Mouse (Mus musculus) heart, embryonic 11.5 days (tissue): ENCODE measurements around the gene Etfa. TPM values are rescaled to one million over a fixed set of nuclear protein-coding genes. Genes with fewer than 3 reads are reported as not detected.

ENCODE experiments used
- ATAC-seq: fragments of 200-750 bp; cut with Nextera tagmentation; replicated peaks from 2 replicates; pipeline ENCODE4 v1.8.0; 2017; ENCODE audit warnings: moderate library complexity; ENCODE audit not compliant: insufficient number of reproducible peaks, low FRiP score, low TSS enrichment
- H3K27ac ChIP-seq: fragments of 300-500 bp; sonication (generic); 2 replicates; pipeline ENCODE4 v1.5.1; 2014; ENCODE audit warnings: mild to moderate bottlenecking, low read depth, low read length
- H3K27me3 ChIP-seq: fragments of 300-500 bp; sonication (generic); 2 replicates; pipeline ENCODE4 v1.6.1; 2014; ENCODE audit warnings: mild to moderate bottlenecking, low read length, mixed read lengths; ENCODE audit not compliant: control insufficient read depth, insufficient read depth
- H3K36me3 ChIP-seq: fragments of 300-500 bp; sonication (generic); 2 replicates; pipeline ENCODE4 v1.6.1; 2014; ENCODE audit warnings: mild to moderate bottlenecking, low read length, moderate library complexity, mixed read lengths; ENCODE audit not compliant: control insufficient read depth, insufficient read depth
- H3K4me1 ChIP-seq: fragments of 300-500 bp; sonication (generic); 2 replicates; pipeline ENCODE4 v1.6.1; 2014; ENCODE audit warnings: low read length; ENCODE audit not compliant: control insufficient read depth, insufficient read depth
- H3K4me2 ChIP-seq: fragments of 300-500 bp; sonication (generic); 2 replicates; pipeline ENCODE4 v1.6.1; 2014; ENCODE audit warnings: mild to moderate bottlenecking, moderate library complexity
- H3K4me3 ChIP-seq: fragments of 300-500 bp; sonication (generic); 2 replicates; pipeline ENCODE4 v1.5.1; 2014; ENCODE audit warnings: low read depth, low read length
- H3K9ac ChIP-seq: fragments of 300-500 bp; sonication (generic); 2 replicates; pipeline ENCODE4 v1.6.1; 2014; ENCODE audit warnings: mild to moderate bottlenecking, low read depth, low read length, moderate library complexity
- H3K9me3 ChIP-seq: fragments of 300-500 bp; sonication (generic); replicated peaks from 2 replicates; pipeline ENCODE4 v1.6.1; 2016; ENCODE audit warnings: low read length; ENCODE audit not compliant: control insufficient read depth
- WGBS: fragments of 180-500 bp; shearing (Covaris S2); extraction: QIAGEN DNeasy Blood & Tissue Kit; methylation state at CpG from one replicate; pipeline ENCODE4 v1.1.7; 2014; ENCODE audit not compliant: insufficient replicate concordance; 5-methylcytosine and 5-hydroxymethylcytosine counted together
- polyA plus RNA-seq: library from polyadenylated mRNA; unstranded; fragments of >200 nt; fragmentation: Nextera tagmentation; extraction: Ambion mirVana; gene quantifications from 2 replicates; pipeline ENCODE4 v1.2.1, GENCODE M21; 2014

The Etfa gene
- polyA plus RNA-seq, 1 experiment from 2014 or later: 283 TPM

DNA sequence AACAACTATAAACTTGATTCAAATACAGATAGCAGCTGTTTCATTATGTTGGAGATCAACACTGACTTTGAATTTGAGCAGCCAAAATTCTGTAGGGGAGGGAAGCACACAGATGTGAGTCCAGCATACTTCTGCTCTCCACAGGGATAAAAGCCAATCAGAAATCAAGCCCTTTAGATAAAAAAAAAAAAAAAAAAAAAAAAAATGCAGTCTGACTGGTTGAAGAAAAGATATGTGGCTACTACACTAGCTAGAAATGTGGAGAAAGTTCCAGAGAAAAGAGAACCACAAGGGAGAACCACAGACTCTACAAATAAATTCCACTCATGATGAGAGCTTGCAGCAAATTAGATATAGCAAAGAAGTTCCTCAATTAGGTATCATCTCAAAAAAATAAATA, 33.3 kb downstream of the Etfa start:
- H3K4me2 ChIP-seq: no peak overlapping the region
- no peaks in the 10 kb centered on the region for H3K9me3 ChIP-seq
- no peaks in the 10 kb centered on the region for H3K4me1 ChIP-seq
- H3K9ac ChIP-seq: no peak overlapping the region
- H3K27me3 ChIP-seq: no peaks in the 10 kb centered on the region
- ATAC-seq: no peak
- H3K4me3 ChIP-seq: no peak overlapping the region
- no peak overlapping the region for H3K27ac ChIP-seq
- H3K36me3 ChIP-seq: 0 out of 2 replicates have a peak, but pooled peaks cover 3% of the 10 kb centered on the region

DNA sequence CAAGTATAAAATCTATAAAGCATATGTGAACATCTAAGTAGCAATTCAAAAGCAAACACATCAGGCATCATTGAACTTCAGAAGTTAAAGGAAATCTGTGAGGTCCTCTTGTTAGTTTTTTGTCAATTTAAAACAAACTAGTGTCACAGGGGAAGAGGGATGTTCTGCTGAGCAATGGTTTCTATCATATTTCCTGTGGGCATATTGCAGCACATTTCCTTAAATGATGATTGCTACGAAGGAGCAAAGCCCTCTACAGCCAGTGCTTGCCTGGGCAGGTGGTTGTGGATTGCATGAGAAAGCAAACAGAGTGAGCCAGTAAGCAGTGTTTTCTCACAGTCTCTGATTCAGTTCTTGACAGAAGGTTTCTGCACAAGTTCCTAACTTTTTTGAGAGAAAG, 36.0 kb downstream of the Etfa start:
- Histone ChIP-seq H3K4me2 (no peak overlapping the region), H3K27me3 (no peaks in the 10 kb centered on the region), H3K27ac (no peak overlapping the region), H3K36me3 (0 out of 2 replicates have a peak, but pooled peaks cover 3% of the 10 kb centered on the region), H3K4me1 (no peaks in the 10 kb centered on the region), H3K4me3 (no peak overlapping the region), H3K9ac (no peak overlapping the region), H3K9me3 (no peaks in the 10 kb centered on the region)
- ATAC-seq: no peak
- 62% methylated on average over 1 of the region's 1 CpGs for WGBS

DNA sequence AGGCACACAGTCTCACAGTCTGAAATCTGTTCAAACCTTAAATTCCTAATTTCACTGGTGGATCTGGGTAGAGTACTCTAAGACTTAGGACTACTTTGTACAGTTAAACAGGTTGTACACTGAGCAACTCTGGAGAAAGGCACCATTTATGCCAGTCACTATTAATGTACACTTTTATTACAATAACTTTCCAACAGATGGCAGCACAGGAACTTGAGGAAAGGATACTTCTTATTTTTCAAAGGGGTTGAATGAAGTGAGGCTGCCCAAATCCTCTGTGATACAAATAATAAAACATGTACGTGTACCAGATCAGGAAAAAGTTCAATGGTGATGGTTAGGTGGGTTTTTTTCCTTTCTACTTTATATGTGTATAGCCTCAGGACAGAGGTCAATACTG, 43.6 kb downstream of the Etfa start:
- H3K9me3 ChIP-seq: no peaks in the 10 kb centered on the region
- no peak overlapping the region for H3K4me2 ChIP-seq
- peaks cover 2% of the 10 kb centered on the region; the same call in 1 of the 2 replicates for H3K36me3 ChIP-seq
- H3K4me1 ChIP-seq: no peaks in the 10 kb centered on the region
- H3K4me3 ChIP-seq: no peak overlapping the region
- H3K27ac ChIP-seq: no peak overlapping the region
- H3K27me3 ChIP-seq: no peaks in the 10 kb centered on the region
- no peak overlapping the region for H3K9ac ChIP-seq
- no peak for ATAC-seq
- 81% methylated on average over 1 of the region's 1 CpGs for WGBS

DNA sequence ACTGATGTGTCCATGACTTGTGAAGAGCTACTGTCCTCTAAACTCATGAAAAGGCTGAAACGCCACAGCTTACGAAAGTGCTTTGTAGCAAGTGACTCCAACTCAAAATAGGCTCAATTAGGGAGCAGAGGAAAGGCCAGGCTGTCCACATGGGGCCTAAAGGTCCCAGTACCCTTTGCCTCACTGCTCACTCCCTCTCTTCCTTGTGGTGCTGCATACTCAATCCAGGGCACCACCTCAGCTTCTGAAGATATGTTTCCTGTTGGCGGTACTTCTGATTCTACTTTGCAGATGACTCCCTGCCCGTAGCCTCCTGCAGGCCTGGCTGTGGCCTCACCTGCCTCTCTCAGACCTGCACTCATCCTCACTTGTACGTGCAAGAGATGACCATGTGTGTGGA, 58.7 kb downstream of the Etfa start:
- 82% methylated on average over 5 of the region's 5 CpGs for WGBS
- H3K9me3 ChIP-seq: no peaks in the 10 kb centered on the region

DNA sequence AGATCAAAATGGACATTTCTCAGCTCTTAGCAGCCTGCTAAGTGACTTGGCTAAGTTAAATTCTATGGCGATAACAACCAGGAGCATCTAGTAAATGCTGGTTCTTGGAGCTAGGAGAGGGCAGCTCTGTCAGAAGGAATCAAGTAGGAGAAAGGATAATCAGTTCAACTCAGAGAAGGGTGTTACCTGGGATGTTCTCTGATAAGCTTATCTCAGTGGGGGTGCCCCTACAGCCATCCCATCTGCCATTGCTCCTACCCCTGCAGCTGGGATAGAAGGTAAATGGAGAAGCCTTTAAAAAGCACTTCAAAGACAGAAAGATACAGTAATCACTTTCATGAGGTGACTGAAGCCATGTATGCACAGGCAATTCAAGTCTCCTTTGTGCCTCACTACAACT, 59.1 kb downstream of the Etfa start:
- H3K9me3 ChIP-seq: no peaks in the 10 kb centered on the region
- no peaks in the 10 kb centered on the region for H3K27me3 ChIP-seq
- no peak overlapping the region for H3K9ac ChIP-seq
- no peak overlapping the region for H3K4me3 ChIP-seq
- no peak for ATAC-seq
- H3K27ac ChIP-seq: no peak overlapping the region
- H3K4me1 ChIP-seq: no peaks in the 10 kb centered on the region
- no peak overlapping the region for H3K4me2 ChIP-seq
- no peaks in the 10 kb centered on the region for H3K36me3 ChIP-seq
- 88% methylated on average over 1 of the region's 1 CpGs for WGBS

More for the DNA sequence above, 58.7 kb downstream of the Etfa start:
- no peak overlapping the region for H3K4me2 ChIP-seq
- no peak for ATAC-seq
- H3K27me3 ChIP-seq: no peaks in the 10 kb centered on the region
- H3K36me3 ChIP-seq: no peaks in the 10 kb centered on the region
- no peak overlapping the region for H3K27ac ChIP-seq
- H3K4me1 ChIP-seq: no peaks in the 10 kb centered on the region
- H3K4me3 ChIP-seq: no peak overlapping the region
- H3K9ac ChIP-seq: no peak overlapping the region

DNA sequence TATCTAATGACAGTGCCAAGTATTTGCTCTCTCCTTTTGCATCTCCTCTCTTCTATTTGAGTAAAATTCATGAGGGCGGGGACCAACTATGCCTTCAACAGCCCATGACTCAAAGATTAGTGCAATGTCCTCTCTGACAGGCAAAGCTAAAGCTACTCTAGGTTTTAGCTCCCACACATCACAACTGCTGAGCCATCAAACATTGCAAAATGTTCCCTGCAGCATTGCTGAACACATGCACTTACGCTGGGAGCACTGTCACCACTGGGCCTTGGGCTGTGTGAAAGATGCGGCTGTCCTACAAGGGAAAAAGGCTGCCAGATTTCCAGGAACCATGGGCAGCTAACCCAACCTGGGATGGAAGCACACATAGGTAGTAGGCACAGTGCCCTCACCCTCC, 60.6 kb downstream of the Etfa start:
- 92% methylated on average over 3 of the region's 3 CpGs for WGBS
- no peak overlapping the region for H3K27ac ChIP-seq
- no peak overlapping the region for H3K9ac ChIP-seq
- no peak overlapping the region for H3K4me3 ChIP-seq
- ATAC-seq: no peak
- H3K9me3 ChIP-seq: no peaks in the 10 kb centered on the region
- H3K36me3 ChIP-seq: no peaks in the 10 kb centered on the region
- no peaks in the 10 kb centered on the region for H3K4me1 ChIP-seq
- H3K4me2 ChIP-seq: no peak overlapping the region
- no peaks in the 10 kb centered on the region for H3K27me3 ChIP-seq

DNA sequence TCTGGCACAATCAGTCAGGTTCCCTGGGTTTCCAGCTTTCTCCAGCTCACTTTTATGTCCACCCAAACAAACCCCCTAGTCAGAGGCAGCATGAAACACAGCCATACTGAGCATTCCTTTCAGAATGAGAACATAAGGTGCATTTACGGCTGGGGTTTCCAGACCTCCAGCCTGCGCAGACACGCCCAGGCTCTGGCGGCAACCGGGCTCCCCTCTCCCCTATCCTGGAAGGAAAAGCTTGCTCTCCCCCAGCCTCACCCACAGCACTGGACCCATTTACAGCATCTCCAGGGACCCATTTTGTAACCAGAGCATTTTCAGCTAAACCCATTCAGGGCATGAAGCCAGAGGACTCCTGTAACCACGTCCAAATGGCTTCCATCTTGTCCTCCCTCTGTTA, 62.0 kb downstream of the Etfa start:
- no peaks in the 10 kb centered on the region for H3K9me3 ChIP-seq
- no peak overlapping the region for H3K9ac ChIP-seq
- H3K4me1 ChIP-seq: no peaks in the 10 kb centered on the region
- ATAC-seq: no peak
- no peak overlapping the region for H3K4me3 ChIP-seq
- no peaks in the 10 kb centered on the region for H3K27me3 ChIP-seq
- no peak overlapping the region for H3K4me2 ChIP-seq
- H3K36me3 ChIP-seq: no peaks in the 10 kb centered on the region
- WGBS: 79% methylated on average over 6 of the region's 6 CpGs
- no peak overlapping the region for H3K27ac ChIP-seq

DNA sequence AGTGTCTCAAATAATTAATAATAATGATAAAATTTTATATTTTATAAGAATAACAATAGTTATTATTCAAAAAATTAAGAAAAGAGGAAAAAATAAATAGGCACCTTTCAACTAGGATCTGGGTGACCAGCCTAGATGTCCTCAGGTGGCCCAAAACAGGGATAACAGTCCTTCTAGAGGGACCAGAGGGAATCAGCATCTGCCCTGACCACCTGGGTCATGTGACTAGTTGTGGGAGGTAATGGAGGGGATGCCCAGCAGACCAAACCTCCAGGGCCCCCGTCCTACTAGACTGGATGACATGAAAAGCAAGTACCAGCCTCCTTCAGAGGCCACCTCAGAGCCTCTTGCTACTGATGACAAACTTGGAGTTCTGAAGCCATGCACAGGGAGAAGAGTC, 62.9 kb downstream of the Etfa start:
- H3K4me1 ChIP-seq: no peaks in the 10 kb centered on the region
- H3K27me3 ChIP-seq: no peaks in the 10 kb centered on the region
- WGBS: 64% methylated on average over 1 of the region's 1 CpGs
- no peak for ATAC-seq
- H3K27ac ChIP-seq: no peak overlapping the region
- H3K9ac ChIP-seq: no peak overlapping the region
- no peak overlapping the region for H3K4me3 ChIP-seq
- H3K4me2 ChIP-seq: no peak overlapping the region
- H3K9me3 ChIP-seq: no peaks in the 10 kb centered on the region
- H3K36me3 ChIP-seq: no peaks in the 10 kb centered on the region

DNA sequence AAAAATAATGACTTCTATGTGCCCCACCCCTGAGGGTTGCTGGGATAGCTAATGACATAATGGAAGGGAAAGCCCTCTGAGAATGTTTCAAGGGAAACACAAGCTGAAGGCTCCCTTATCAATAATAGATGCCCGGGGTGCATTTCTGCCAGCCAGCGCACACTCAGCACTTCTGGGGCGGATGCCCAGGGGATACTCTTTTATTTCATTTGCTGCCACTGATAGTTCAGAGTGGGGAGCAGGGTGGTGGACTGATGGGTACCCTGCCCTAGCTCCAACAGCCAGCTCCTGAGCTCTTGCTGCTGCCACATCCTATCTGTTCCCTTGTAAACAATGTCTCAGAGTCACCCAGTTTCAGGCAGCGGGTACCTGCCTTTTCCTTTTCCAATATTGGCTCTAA, 64.5 kb downstream of the Etfa start:
- ATAC-seq: no peak
- Histone ChIP-seq H3K27me3 (no peaks in the 10 kb centered on the region), H3K9ac (no peak overlapping the region), H3K36me3 (no peaks in the 10 kb centered on the region), H3K27ac (no peak overlapping the region), H3K4me1 (no peaks in the 10 kb centered on the region), H3K4me3 (no peak overlapping the region), H3K9me3 (no peaks in the 10 kb centered on the region), H3K4me2 (no peak overlapping the region)
- WGBS: 82% methylated on average over 4 of the region's 4 CpGs
